Mouse (Mus musculus): ENCODE measurements around the gene Grifin. TPM values are rescaled to one million over a fixed set of nuclear protein-coding genes. Genes with fewer than 3 reads are reported as not detected.

The Grifin gene
- polyA plus RNA-seq, 1 experiment from 2014 or later: not detected

GRCm38 (mm10) chr5:140606386-140606785 is 41.5 kb upstream of the Grifin start:
- H3K36me3 ChIP-seq: no peaks in the 10 kb centered on the region
- no peak for ATAC-seq (ENCODE audit: borderline replicate concordance, extremely low read depth, low FRiP score, low TSS enrichment)
- H3K27ac ChIP-seq: peak overlapping the region; percentile 55
- H3K4me2 ChIP-seq: peak overlapping the region; percentile 91
- 0 out of 2 replicates have a peak overlapping the region, but pooled peaks have one; percentile 13 for H3K9ac ChIP-seq
- no peaks in the 10 kb centered on the region for H3K9me3 ChIP-seq
- H3K4me1 ChIP-seq: peaks cover 55% of the 10 kb centered on the region
- H3K4me3 ChIP-seq: peak overlapping the region; percentile 68
- peaks cover 36% of the 10 kb centered on the region for H3K27me3 ChIP-seq
- under 1% methylated on average over 23 of the region's 23 CpGs for WGBS

GRCm38 (mm10) chr5:140605228-140605627 is 40.4 kb upstream of the Grifin start:
- Histone ChIP-seq H3K4me2 (no peak overlapping the region), H3K9ac (no peak overlapping the region), H3K36me3 (no peaks in the 10 kb centered on the region), H3K4me3 (no peak overlapping the region), H3K27me3 (peaks cover 36% of the 10 kb centered on the region), H3K4me1 (peaks cover 43% of the 10 kb centered on the region), H3K27ac (no peak overlapping the region), H3K9me3 (no peaks in the 10 kb centered on the region)
- WGBS: 24% methylated on average over 3 of the region's 3 CpGs
- ATAC-seq (ENCODE audit: borderline replicate concordance, extremely low read depth, low FRiP score, low TSS enrichment): no peak

GRCm38 (mm10) chr5:140604386-140604785 is 39.5 kb upstream of the Grifin start:
- no peak overlapping the region for H3K9ac ChIP-seq
- H3K36me3 ChIP-seq: no peaks in the 10 kb centered on the region
- H3K4me2 ChIP-seq: no peak overlapping the region
- ATAC-seq (ENCODE audit: borderline replicate concordance, extremely low read depth, low FRiP score, low TSS enrichment): no peak
- no peaks in the 10 kb centered on the region for H3K9me3 ChIP-seq
- H3K27me3 ChIP-seq: peaks cover 36% of the 10 kb centered on the region
- peaks cover 35% of the 10 kb centered on the region for H3K4me1 ChIP-seq
- H3K27ac ChIP-seq: no peak overlapping the region
- WGBS: 52% methylated on average over 8 of the region's 8 CpGs
- H3K4me3 ChIP-seq: no peak overlapping the region

- Histone ChIP-seq H3K27ac (no peak overlapping the region), H3K4me1 (peaks cover 24% of the 10 kb centered on the region), H3K9me3 (no peaks in the 10 kb centered on the region), H3K9ac (no peak overlapping the region), H3K36me3 (no peaks in the 10 kb centered on the region), H3K4me2 (no peak overlapping the region), H3K4me3 (no peak overlapping the region), H3K27me3 (peaks cover 27% of the 10 kb centered on the region)
- ATAC-seq (ENCODE audit: borderline replicate concordance, extremely low read depth, low FRiP score, low TSS enrichment): no peak
- WGBS: 45% methylated on average over 2 of the region's 2 CpGs
Measured at GRCm38 (mm10) chr5:140602540-140602939, 37.7 kb upstream of the Grifin start.

- Histone ChIP-seq H3K36me3 (no peaks in the 10 kb centered on the region), H3K27me3 (peaks cover 24% of the 10 kb centered on the region), H3K4me3 (no peak overlapping the region), H3K9me3 (no peaks in the 10 kb centered on the region), H3K4me1 (peaks cover 25% of the 10 kb centered on the region), H3K9ac (no peak overlapping the region), H3K27ac (no peak overlapping the region), H3K4me2 (no peak overlapping the region)
- WGBS: 58% methylated on average over 12 of the region's 12 CpGs
- no peak for ATAC-seq (ENCODE audit: borderline replicate concordance, extremely low read depth, low FRiP score, low TSS enrichment)
Measured at GRCm38 (mm10) chr5:140601712-140602111, 36.8 kb upstream of the Grifin start.

GRCm38 (mm10) chr5:140599939-140600338 is 35.1 kb upstream of the Grifin start:
- H3K36me3 ChIP-seq: no peaks in the 10 kb centered on the region
- no peaks in the 10 kb centered on the region for H3K9me3 ChIP-seq
- no peak overlapping the region for H3K4me3 ChIP-seq
- peaks cover 23% of the 10 kb centered on the region for H3K4me1 ChIP-seq
- H3K9ac ChIP-seq: no peak overlapping the region
- peaks cover 6% of the 10 kb centered on the region for H3K27me3 ChIP-seq
- ATAC-seq (ENCODE audit: borderline replicate concordance, extremely low read depth, low FRiP score, low TSS enrichment): no peak
- H3K4me2 ChIP-seq: no peak overlapping the region
- no peak overlapping the region for H3K27ac ChIP-seq
- 61% methylated on average over 5 of the region's 5 CpGs for WGBS

GRCm38 (mm10) chr5:140597787-140598186 is 32.9 kb upstream of the Grifin start:
- H3K4me2 ChIP-seq: no peak overlapping the region
- no peak for ATAC-seq (ENCODE audit: borderline replicate concordance, extremely low read depth, low FRiP score, low TSS enrichment)
- H3K27ac ChIP-seq: no peak overlapping the region
- H3K9me3 ChIP-seq: no peaks in the 10 kb centered on the region
- peaks cover 17% of the 10 kb centered on the region for H3K4me1 ChIP-seq
- no peaks in the 10 kb centered on the region for H3K36me3 ChIP-seq
- 79% methylated on average over 4 of the region's 4 CpGs for WGBS
- H3K27me3 ChIP-seq: no peaks in the 10 kb centered on the region
- H3K9ac ChIP-seq: no peak overlapping the region
- no peak overlapping the region for H3K4me3 ChIP-seq

GRCm38 (mm10) chr5:140596927-140597588 is 32.2 kb upstream of the Grifin start:
- Histone ChIP-seq H3K9ac (no peak overlapping the region), H3K27ac (peak overlapping the region; percentile 53), H3K36me3 (no peaks in the 10 kb centered on the region), H3K9me3 (no peaks in the 10 kb centered on the region), H3K4me2 (0 out of 2 replicates have a peak overlapping the region, but pooled peaks have one; percentile 1), H3K4me3 (no peak overlapping the region), H3K27me3 (no peaks in the 10 kb centered on the region), H3K4me1 (peaks cover 17% of the 10 kb centered on the region)
- WGBS: 32% methylated on average over 18 of the region's 18 CpGs
- peak; percentile 53; the same call in 1 of the 2 replicates for ATAC-seq (ENCODE audit: borderline replicate concordance, extremely low read depth, low FRiP score, low TSS enrichment)

GRCm38 (mm10) chr5:140596426-140596825 is 31.6 kb upstream of the Grifin start:
- 26% methylated on average over 3 of the region's 3 CpGs for WGBS
- Histone ChIP-seq H3K4me2 (0 out of 2 replicates have a peak overlapping the region, but pooled peaks have one; percentile 1), H3K36me3 (no peaks in the 10 kb centered on the region), H3K9me3 (no peaks in the 10 kb centered on the region), H3K27me3 (no peaks in the 10 kb centered on the region), H3K4me1 (peaks cover 17% of the 10 kb centered on the region), H3K9ac (no peak overlapping the region), H3K4me3 (no peak overlapping the region), H3K27ac (peak overlapping the region; percentile 53)
- no peak for ATAC-seq (ENCODE audit: borderline replicate concordance, extremely low read depth, low FRiP score, low TSS enrichment)

- Histone ChIP-seq H3K9me3 (no peaks in the 10 kb centered on the region), H3K4me1 (peaks cover 17% of the 10 kb centered on the region), H3K9ac (no peak overlapping the region), H3K4me3 (no peak overlapping the region), H3K36me3 (no peaks in the 10 kb centered on the region), H3K27me3 (no peaks in the 10 kb centered on the region), H3K4me2 (no peak overlapping the region), H3K27ac (no peak overlapping the region)
- 72% methylated on average over 5 of the region's 5 CpGs for WGBS
- ATAC-seq (ENCODE audit: borderline replicate concordance, extremely low read depth, low FRiP score, low TSS enrichment): no peak
Measured at GRCm38 (mm10) chr5:140594846-140595245, 30.0 kb upstream of the Grifin start.

GRCm38 (mm10) chr5:140589082-140589774 is 24.4 kb upstream of the Grifin start:
- no peak overlapping the region for H3K9ac ChIP-seq

GRCm38 (mm10) chr5:140583732-140584368 is 19.0 kb upstream of the Grifin start:
- Histone ChIP-seq H3K4me2 (no peak overlapping the region), H3K4me3 (no peak overlapping the region), H3K36me3 (no peaks in the 10 kb centered on the region), H3K27ac (no peak overlapping the region), H3K9ac (no peak overlapping the region), H3K27me3 (no peaks in the 10 kb centered on the region), H3K9me3 (no peaks in the 10 kb centered on the region), H3K4me1 (peaks cover 11% of the 10 kb centered on the region; the same call in 1 of the 2 replicates)
- 47% methylated on average over 6 of the region's 6 CpGs for WGBS
- ATAC-seq (ENCODE audit: borderline replicate concordance, extremely low read depth, low FRiP score, low TSS enrichment): peak; percentile 16; the same call in 1 of the 2 replicates

More at GRCm38 (mm10) chr5:140589082-140589774, 24.4 kb upstream of the Grifin start:
- Histone ChIP-seq H3K27ac (no peak overlapping the region), H3K4me3 (no peak overlapping the region), H3K27me3 (no peaks in the 10 kb centered on the region), H3K4me2 (no peak overlapping the region), H3K4me1 (no peaks in the 10 kb centered on the region), H3K36me3 (no peaks in the 10 kb centered on the region), H3K9me3 (no peaks in the 10 kb centered on the region)
- no peak for ATAC-seq (ENCODE audit: borderline replicate concordance, extremely low read depth, low FRiP score, low TSS enrichment)
- 77% methylated on average over 16 of the region's 16 CpGs for WGBS
